Mouse (Mus musculus) myocyte (in vitro differentiated cells): ENCODE data around the gene Cfap126.

ENCODE experiments used
- CEBPB ChIP-seq: IDR thresholded peaks from 2 replicates; pipeline ENCODE4 v1.6.1; 2011; ENCODE audit warnings: mild to moderate bottlenecking, moderate library complexity; ENCODE audit not compliant: poor library complexity, insufficient read depth, severe bottlenecking
- E2F4 ChIP-seq: IDR thresholded peaks from one replicate; pipeline ENCODE4 v1.6.1; 2011; ENCODE audit warnings: mild to moderate bottlenecking, control low read depth, moderate library complexity; ENCODE audit not compliant: insufficient read depth
- MAX ChIP-seq: IDR thresholded peaks from one replicate; pipeline ENCODE4 v1.6.1; 2011; ENCODE audit warnings: low read depth, mild to moderate bottlenecking, control low read depth
- MYOG ChIP-seq, 3 experiments: IDR thresholded peaks; one replicate each; pipeline ENCODE4 v1.6.1; 2011; ENCODE audit warnings: control low read depth in 2 of 3, low read depth in 2 of 3, mild to moderate bottlenecking in 2 of 3; ENCODE audit not compliant: insufficient read length in 2 of 3, control insufficient read depth in 1 of 3, insufficient read depth in 1 of 3
- POLR2A ChIP-seq: IDR thresholded peaks from one replicate; pipeline ENCODE4 v1.6.1; 2011; ENCODE audit warnings: low read depth, mild to moderate bottlenecking, control low read depth, moderate library complexity; ENCODE audit not compliant: insufficient read length
- POLR2AphosphoS2 ChIP-seq: IDR thresholded peaks from one replicate; pipeline ENCODE4 v1.6.1; 2011; ENCODE audit warnings: low read depth, control low read depth; ENCODE audit not compliant: insufficient read length
- REST ChIP-seq: IDR thresholded peaks from one replicate; pipeline ENCODE4 v1.6.1; 2011; ENCODE audit warnings: mild to moderate bottlenecking, control low read depth, moderate library complexity; ENCODE audit not compliant: insufficient read depth, insufficient read length
- SRF ChIP-seq: IDR thresholded peaks from one replicate; pipeline ENCODE4 v1.6.1; 2011; ENCODE audit warnings: low read depth; ENCODE audit not compliant: control insufficient read depth, insufficient read length
- TCF12 ChIP-seq: IDR thresholded peaks from one replicate; pipeline ENCODE4 v1.6.1; 2011; ENCODE audit warnings: mild to moderate bottlenecking, control low read depth; ENCODE audit not compliant: poor library complexity, insufficient read depth, severe bottlenecking
- TCF3 ChIP-seq: IDR thresholded peaks from one replicate; pipeline ENCODE4 v1.6.1; 2011; ENCODE audit warnings: low read depth, control low read depth; ENCODE audit not compliant: insufficient read length
- USF1 ChIP-seq: IDR thresholded peaks from one replicate; pipeline ENCODE4 v1.6.1; 2011; ENCODE audit warnings: low read depth, mild to moderate bottlenecking, control low read depth, moderate library complexity

- no peak for TF ChIP-seq MYOG (IDR thresholded peaks at IDR 0.05; ENCODE audit: control insufficient read depth in 1 of 3, insufficient read depth in 1 of 3, insufficient read length in 2 of 3, low read depth in 2 of 3)
- no peak for TF ChIP-seq POLR2A
- no peak for TF ChIP-seq REST
- no peak for TF ChIP-seq USF1
- no peak for TF ChIP-seq POLR2AphosphoS2
- no peak for TF ChIP-seq CEBPB
- no peak for TF ChIP-seq SRF
- no peak for TF ChIP-seq E2F4
- no peak for TF ChIP-seq MAX
- no peak for TF ChIP-seq TCF3
- no peak for TF ChIP-seq TCF12
These were observed 23.8 kb upstream of the Cfap126 start for GRCm38 (mm10) chr1:171089891-171090290.
